Mouse (Mus musculus) embryo, embryonic 9.5 days (tissue): ENCODE measurements around the gene Eda.
"Not testable (repeated sequence)": the region's sequence is repeated elsewhere in the genome, so short reads cannot be mapped to it uniquely, and the experiment has no call there.

Source experiments
- DNase-seq: peaks from one replicate; pipeline ENCODE4 v3.0.0-alpha.2; 2017; ENCODE audit errors: extremely low spot score

Gene Eda

DNA sequence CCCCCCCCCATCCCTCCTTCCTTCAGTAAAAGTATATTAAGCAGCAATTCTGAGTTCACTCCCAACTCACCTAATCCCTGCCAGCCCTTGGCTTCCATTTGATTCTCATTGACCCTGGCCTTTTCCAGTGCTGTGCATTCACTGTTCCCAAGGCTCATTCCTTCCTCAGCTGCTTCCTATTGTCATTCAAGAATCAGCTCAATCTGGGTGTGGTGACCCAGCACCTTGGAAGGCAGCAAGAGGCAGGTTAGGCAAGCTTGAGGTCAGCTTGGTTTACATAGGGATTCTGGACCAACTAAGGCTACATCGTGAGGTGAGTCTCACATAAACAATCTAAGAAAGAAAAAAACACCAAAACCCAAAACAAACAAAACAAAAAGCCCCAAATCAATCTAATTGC lies 433.8 kb downstream of the Eda start:
- DNase-seq = no peak

GRCm38 (mm10) chrX:100428693-100429092 lies 453.3 kb downstream of the Eda start, which contains the start of gene Otud6a:
TSS of gene Otud6a (plus strand) at chrX:100429013.
- no peak for DNase-seq

GRCm38 (mm10) chrX:100432311-100432710 lies 456.9 kb downstream of the Eda start:
- DNase-seq = no peak

- not testable (repeated sequence) for DNase-seq
Measured at GRCm38 (mm10) chrX:100442617-100443016, 467.2 kb downstream of the Eda start, which contains the start of gene Awat2. TSS of gene Awat2 (minus strand) at chrX:100442717.

GRCm38 (mm10) chrX:100443532-100443931 lies 468.1 kb downstream of the Eda start:
- no peak for DNase-seq
